Mouse (Mus musculus) C2C12 (cell line): Measurements from ENCODE around the gene Tmc7. TPM values are rescaled to one million over a fixed set of nuclear protein-coding genes. Genes with fewer than 3 reads are reported as not detected.
A peak's percentile ranks its signal among the peaks of the same experiment; 100 is the strongest.

Source experiments
- H3K27me3 ChIP-seq: one replicate; pipeline ENCODE4 v1.6.1; 2011; ENCODE audit not compliant: control insufficient read depth, insufficient read depth, insufficient read length
- H3K36me3 ChIP-seq: one replicate; pipeline ENCODE4 v1.6.1; 2011; ENCODE audit not compliant: control insufficient read depth, insufficient read depth
- H3K4me3 ChIP-seq: one replicate; pipeline ENCODE4 v1.5.1; 2011; ENCODE audit warnings: mild to moderate bottlenecking, control low read depth; ENCODE audit not compliant: poor library complexity, insufficient read depth, severe bottlenecking
- H3K79me2 ChIP-seq: one replicate; pipeline ENCODE4 v1.6.1; 2011; ENCODE audit not compliant: control insufficient read depth, insufficient read depth
- H3K79me3 ChIP-seq: one replicate; pipeline ENCODE4 v1.6.1; 2011; ENCODE audit warnings: low read depth, control low read depth
- H3ac ChIP-seq: one replicate; pipeline ENCODE3; 2011; ENCODE audit warnings: low read depth; ENCODE audit not compliant: control insufficient read depth, insufficient read length
- CEBPB ChIP-seq: IDR thresholded peaks from one replicate; pipeline ENCODE4 v1.6.1; 2011; ENCODE audit warnings: low read depth, mild to moderate bottlenecking, control low read depth, moderate library complexity
- CTCF ChIP-seq: IDR thresholded peaks from one replicate; pipeline ENCODE4 v1.5.1; 2011; ENCODE audit not compliant: control insufficient read depth, insufficient read depth, insufficient read length
- FOSL1 ChIP-seq: IDR thresholded peaks from one replicate; pipeline ENCODE4 v1.8.0; 2011; ENCODE audit warnings: mild to moderate bottlenecking, low read length; ENCODE audit not compliant: poor library complexity, insufficient read depth, severe bottlenecking
- MAX ChIP-seq: IDR thresholded peaks from one replicate; pipeline ENCODE4 v1.6.1; 2011; ENCODE audit warnings: mild to moderate bottlenecking, control low read depth
- MYOD1 ChIP-seq: IDR thresholded peaks from one replicate; pipeline ENCODE4 v1.6.1; 2011; ENCODE audit warnings: low read depth; ENCODE audit not compliant: control insufficient read depth, insufficient read length
- MYOG ChIP-seq: IDR thresholded peaks from one replicate; pipeline ENCODE4 v1.6.1; 2011; ENCODE audit not compliant: control insufficient read depth, insufficient read length; ENCODE audit errors: extremely low read depth
- USF1 ChIP-seq: IDR thresholded peaks from one replicate; pipeline ENCODE4 v1.6.1; 2011; ENCODE audit warnings: low read depth, mild to moderate bottlenecking, control low read depth, moderate library complexity
- polyA plus RNA-seq: library from polyadenylated mRNA; unstranded; fragments of >200 nt; fragmentation: generic; extraction: Trizol; gene quantifications from one replicate; pipeline ENCODE4 v1.2.1, GENCODE M21; 2012; ENCODE audit warnings: missing spikeins

The Tmc7 gene
- polyA plus RNA-seq, 1 experiment = not detected

DNA sequence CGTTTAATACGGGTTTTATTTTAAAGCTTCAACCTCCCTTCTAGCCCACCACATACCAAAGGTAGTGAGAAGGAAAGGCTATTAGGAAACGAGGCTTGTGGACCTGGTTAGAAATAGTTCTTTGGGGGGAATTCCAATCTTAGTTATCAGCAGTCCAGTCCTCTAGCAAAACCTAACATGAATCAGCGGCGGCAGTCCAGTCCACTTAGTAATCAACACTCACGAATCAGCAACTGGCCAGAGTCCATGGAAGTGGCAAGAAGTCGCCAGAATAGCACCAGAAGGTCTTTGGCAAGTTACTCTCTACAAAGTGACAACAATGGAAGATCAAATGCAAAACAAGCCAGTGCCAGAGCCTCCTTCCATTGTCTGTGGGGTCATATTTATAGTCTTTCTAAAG, 76.0 kb downstream of the Tmc7 start:
- H3K27me3 ChIP-seq = no peaks in the 10 kb centered on the region
- no peak overlapping the region for H3ac ChIP-seq
- H3K79me3 ChIP-seq = no peaks in the 10 kb centered on the region
- TF ChIP-seq FOSL1 = no peak
- TF ChIP-seq USF1 = no peak
- TF ChIP-seq MAX = no peak
- no peak for TF ChIP-seq CTCF
- TF ChIP-seq CEBPB = no peak
- no peak for TF ChIP-seq MYOG
- no peak for TF ChIP-seq MYOD1
- H3K79me2 ChIP-seq = no peaks in the 10 kb centered on the region
- H3K4me3 ChIP-seq = no peak overlapping the region
- no peaks in the 10 kb centered on the region for H3K36me3 ChIP-seq

DNA sequence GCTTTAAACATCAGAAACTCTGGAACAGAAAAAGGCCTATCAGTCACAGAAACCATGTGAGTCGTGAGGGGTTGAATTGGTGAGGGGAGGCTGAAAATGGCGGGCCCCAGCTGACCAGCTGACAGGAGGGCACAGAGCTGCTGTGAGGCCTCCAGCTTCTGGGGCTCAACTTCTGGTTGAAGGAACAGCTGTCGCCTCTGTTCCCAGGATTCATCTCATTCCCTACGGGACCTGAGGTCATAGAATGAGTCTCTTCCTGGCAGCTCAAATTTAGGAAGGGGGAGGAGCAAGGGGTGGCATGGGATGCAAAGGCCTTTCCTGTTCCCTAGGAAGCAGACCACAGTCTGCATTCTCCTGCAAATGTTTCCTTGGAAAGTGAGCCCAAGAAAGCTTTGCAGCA, 80.7 kb downstream of the Tmc7 start:
- H3ac ChIP-seq = no peak overlapping the region
- no peaks in the 10 kb centered on the region for H3K27me3 ChIP-seq
- H3K36me3 ChIP-seq = no peaks in the 10 kb centered on the region
- H3K4me3 ChIP-seq = no peak overlapping the region
- H3K79me3 ChIP-seq = no peaks in the 10 kb centered on the region
- no peaks in the 10 kb centered on the region for H3K79me2 ChIP-seq
- TF ChIP-seq FOSL1 (no peak), USF1 (no peak), CEBPB (no peak), CTCF (no peak), MYOD1 (peak; percentile 84), MAX (peak; percentile 25)

- Histone ChIP-seq H3K79me2 (no peaks in the 10 kb centered on the region), H3K4me3 (no peak overlapping the region), H3K36me3 (no peaks in the 10 kb centered on the region), H3ac (no peak overlapping the region), H3K79me3 (no peaks in the 10 kb centered on the region), H3K27me3 (no peaks in the 10 kb centered on the region)
- no peak for TF ChIP-seq MYOD1
- TF ChIP-seq MYOG = no peak
- TF ChIP-seq MAX = no peak
- TF ChIP-seq CTCF = no peak
- no peak for TF ChIP-seq FOSL1
- no peak for TF ChIP-seq CEBPB
- TF ChIP-seq USF1 = no peak
Observed at GRCm38 (mm10) chr7:118502333-118502732, 82.2 kb downstream of the Tmc7 start.

GRCm38 (mm10) chr7:118499784-118500435, 84.6 kb downstream of the Tmc7 start:
- Histone ChIP-seq H3K36me3 (no peaks in the 10 kb centered on the region), H3K79me3 (no peaks in the 10 kb centered on the region), H3K79me2 (no peaks in the 10 kb centered on the region), H3K27me3 (no peaks in the 10 kb centered on the region), H3ac (no peak overlapping the region), H3K4me3 (no peak overlapping the region)
- TF ChIP-seq FOSL1 (no peak), USF1 (no peak), CTCF (no peak), CEBPB (no peak), MYOG (no peak), MYOD1 (no peak), MAX (no peak)

DNA sequence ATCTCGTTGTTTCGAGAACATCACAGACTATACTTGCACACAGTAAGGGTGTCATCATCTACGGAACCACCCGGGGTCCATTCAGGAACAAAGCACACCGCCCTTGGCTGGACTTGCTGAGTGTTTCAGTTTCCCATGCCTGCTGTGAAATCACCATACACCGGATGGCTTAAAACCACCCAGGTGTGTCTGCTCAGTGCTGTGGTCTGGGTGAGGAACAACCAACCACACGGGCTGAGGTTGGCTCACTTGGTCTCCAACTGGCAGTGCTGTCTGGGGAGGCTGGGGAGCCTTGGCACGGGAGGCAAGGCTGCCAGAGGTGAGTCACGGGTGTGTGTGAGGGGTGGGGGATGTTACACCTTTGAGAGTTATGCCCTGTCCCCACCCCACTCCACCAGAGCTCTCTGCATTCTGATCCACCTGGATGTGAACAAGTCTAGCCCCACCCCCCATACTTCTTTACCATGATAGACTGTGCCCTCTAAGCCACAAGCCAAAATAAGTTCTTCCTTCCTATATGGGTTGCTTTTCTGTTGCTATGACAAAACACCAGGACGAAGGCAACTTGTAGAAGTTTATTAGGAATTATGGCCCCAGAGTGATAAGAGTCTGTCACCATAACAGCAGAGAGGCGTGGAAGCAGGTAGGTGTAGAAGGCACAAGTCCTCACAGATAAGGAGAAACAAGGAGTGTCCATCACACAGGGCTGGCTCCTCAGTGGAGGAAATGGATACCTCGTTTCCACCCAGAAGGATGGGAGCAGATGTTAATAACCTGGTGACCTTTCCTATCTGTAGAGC, 85.4 kb downstream of the Tmc7 start:
- Histone ChIP-seq H3K79me2 (no peaks in the 10 kb centered on the region), H3K4me3 (no peak overlapping the region), H3K27me3 (no peaks in the 10 kb centered on the region), H3ac (no peak overlapping the region), H3K36me3 (no peaks in the 10 kb centered on the region), H3K79me3 (no peaks in the 10 kb centered on the region)
- TF ChIP-seq FOSL1 = no peak
- no peak for TF ChIP-seq MYOG
- no peak for TF ChIP-seq CEBPB
- no peak for TF ChIP-seq USF1
- TF ChIP-seq CTCF = no peak
- TF ChIP-seq MAX = no peak
- no peak for TF ChIP-seq MYOD1
